Mouse (Mus musculus): ENCODE results near the gene Tmem56.

- TF ChIP-seq POLR2A (IDR thresholded peaks at IDR 0.05; ENCODE audit: control insufficient read depth, low read depth, low read length): no peak
- TF ChIP-seq CTCF (IDR thresholded peaks at IDR 0.05; ENCODE audit: control insufficient read depth, insufficient read depth, insufficient replicate concordance, low read depth, low read length): no peak
These were observed 73.9 kb downstream of the Tmem56 start for GRCm38 (mm10) chr3:121208994-121209393.

Measured in testis, adult 2 months (tissue).